Mouse (Mus musculus) forebrain, embryonic 13.5 days (tissue): ENCODE results near the gene Icam1. TPM values are rescaled to one million over a fixed set of nuclear protein-coding genes. Genes with fewer than 3 reads are reported as not detected.
A peak's percentile ranks its signal among the peaks of the same experiment; 100 is the strongest.

Experiments used
- ATAC-seq: fragments of 200-750 bp; cut with Nextera tagmentation; 2 replicates; pipeline ENCODE4 v1.8.0; 2017
- H3K27ac ChIP-seq: fragments of 300-500 bp; sonication (generic); 2 replicates; pipeline ENCODE4 v1.5.1; 2015; ENCODE audit warnings: inconsistent platforms, mild to moderate bottlenecking, moderate library complexity
- H3K27me3 ChIP-seq: fragments of 300-500 bp; sonication (generic); 2 replicates; pipeline ENCODE4 v1.6.1; 2015; ENCODE audit warnings: mild to moderate bottlenecking, inconsistent platforms
- H3K36me3 ChIP-seq: fragments of 300-500 bp; sonication (generic); 2 replicates; pipeline ENCODE4 v1.6.1; 2015; ENCODE audit warnings: mild to moderate bottlenecking, inconsistent platforms; ENCODE audit not compliant: poor library complexity, severe bottlenecking
- H3K4me1 ChIP-seq: fragments of 300-500 bp; sonication (generic); 2 replicates; pipeline ENCODE4 v1.6.1; 2015; ENCODE audit warnings: inconsistent platforms
- H3K4me2 ChIP-seq: fragments of 300-500 bp; sonication (generic); 2 replicates; pipeline ENCODE4 v1.6.1; 2015; ENCODE audit warnings: inconsistent platforms, mild to moderate bottlenecking, moderate library complexity
- H3K4me3 ChIP-seq: fragments of 300-500 bp; sonication (generic); 2 replicates; pipeline ENCODE4 v1.5.1; 2015; ENCODE audit warnings: mild to moderate bottlenecking, inconsistent platforms
- H3K9ac ChIP-seq: fragments of 300-500 bp; sonication (generic); 2 replicates; pipeline ENCODE4 v1.6.1; 2015; ENCODE audit warnings: mild to moderate bottlenecking, inconsistent platforms
- H3K9me3 ChIP-seq: fragments of 300-500 bp; sonication (generic); replicated peaks from 2 replicates; pipeline ENCODE4 v1.6.1; 2016; ENCODE audit warnings: inconsistent platforms
- WGBS: fragments of 180-500 bp; shearing (Covaris S2); methylation state at CpG from one replicate; pipeline ENCODE4 v1.1.7; 2015; 5-methylcytosine and 5-hydroxymethylcytosine counted together
- polyA plus RNA-seq: library from polyadenylated mRNA; unstranded; fragments of >200 nt; fragmentation: Nextera tagmentation; extraction: Ambion mirVana; gene quantifications from 2 replicates; pipeline ENCODE4 v1.2.1, GENCODE M21; 2015

Icam1 gene
- polyA plus RNA-seq, 1 experiment from 2014 or later, result 2.8 TPM

GRCm38 (mm10) chr9:21014691-21015570 is 854 bp upstream of the Icam1 start:
- H3K9ac ChIP-seq, result peak overlapping the region; percentile 49; the same call in 1 of the 2 replicates

GRCm38 (mm10) chr9:21016331-21017176 is 769 bp downstream of the Icam1 start:
- ATAC-seq, result no peak
- H3K9ac ChIP-seq, result no peak overlapping the region
- H3K27me3 ChIP-seq, result peaks cover 74% of the 10 kb centered on the region
- no peak overlapping the region for H3K4me2 ChIP-seq
- no peaks in the 10 kb centered on the region for H3K9me3 ChIP-seq
- no peaks in the 10 kb centered on the region for H3K36me3 ChIP-seq
- peaks cover 10% of the 10 kb centered on the region for H3K4me1 ChIP-seq
- peak overlapping the region; percentile 15 for H3K4me3 ChIP-seq
- no peak overlapping the region for H3K27ac ChIP-seq
- WGBS, result 5% methylated on average over 17 of the region's 17 CpGs

More at GRCm38 (mm10) chr9:21014691-21015570, 854 bp upstream of the Icam1 start:
- no peak for ATAC-seq
- Histone ChIP-seq H3K27me3 (peaks cover 72% of the 10 kb centered on the region), H3K4me1 (peaks cover 10% of the 10 kb centered on the region), H3K9me3 (no peaks in the 10 kb centered on the region), H3K4me2 (peak overlapping the region; percentile 40), H3K36me3 (no peaks in the 10 kb centered on the region), H3K4me3 (peak overlapping the region; percentile 15), H3K27ac (no peak overlapping the region)
- 5% methylated on average over 29 of the region's 29 CpGs for WGBS

- H3K4me2 ChIP-seq, result no peak overlapping the region
- H3K4me1 ChIP-seq, result peaks cover 10% of the 10 kb centered on the region
- ATAC-seq, result no peak
- H3K36me3 ChIP-seq, result no peaks in the 10 kb centered on the region
- no peaks in the 10 kb centered on the region for H3K9me3 ChIP-seq
- no peak overlapping the region for H3K4me3 ChIP-seq
- no peak overlapping the region for H3K27ac ChIP-seq
- H3K27me3 ChIP-seq, result peaks cover 73% of the 10 kb centered on the region
- H3K9ac ChIP-seq, result no peak overlapping the region
- WGBS, result 45% methylated on average over 4 of the region's 4 CpGs
Measured at GRCm38 (mm10) chr9:21017177-21017575, 1.4 kb downstream of the Icam1 start.

- Histone ChIP-seq H3K27ac (no peak overlapping the region), H3K4me1 (peaks cover 10% of the 10 kb centered on the region), H3K9ac (no peak overlapping the region), H3K36me3 (no peaks in the 10 kb centered on the region), H3K9me3 (no peaks in the 10 kb centered on the region), H3K4me2 (no peak overlapping the region), H3K27me3 (peaks cover 62% of the 10 kb centered on the region), H3K4me3 (no peak overlapping the region)
- 77% methylated on average over 2 of the region's 2 CpGs for WGBS
- no peak for ATAC-seq
Measured at GRCm38 (mm10) chr9:21018600-21018999, 2.8 kb downstream of the Icam1 start.

- ATAC-seq, result no peak
- Histone ChIP-seq H3K36me3 (no peaks in the 10 kb centered on the region), H3K9me3 (no peaks in the 10 kb centered on the region), H3K4me2 (no peak overlapping the region), H3K9ac (no peak overlapping the region), H3K27ac (no peak overlapping the region), H3K4me3 (no peak overlapping the region), H3K4me1 (no peaks in the 10 kb centered on the region), H3K27me3 (peaks cover 45% of the 10 kb centered on the region)
- WGBS, result 77% methylated on average over 3 of the region's 3 CpGs
Measured at GRCm38 (mm10) chr9:21021363-21021762, 5.6 kb downstream of the Icam1 start.

GRCm38 (mm10) chr9:21022288-21022687 is 6.5 kb downstream of the Icam1 start:
- H3K4me1 ChIP-seq, result no peaks in the 10 kb centered on the region
- no peak for ATAC-seq
- peaks cover 45% of the 10 kb centered on the region for H3K27me3 ChIP-seq
- no peak overlapping the region for H3K9ac ChIP-seq
- 61% methylated on average over 6 of the region's 6 CpGs for WGBS
- no peak overlapping the region for H3K4me3 ChIP-seq
- no peak overlapping the region for H3K4me2 ChIP-seq
- no peaks in the 10 kb centered on the region for H3K36me3 ChIP-seq
- H3K9me3 ChIP-seq, result no peaks in the 10 kb centered on the region
- H3K27ac ChIP-seq, result no peak overlapping the region

- Histone ChIP-seq H3K4me2 (no peak overlapping the region), H3K36me3 (no peaks in the 10 kb centered on the region), H3K9ac (no peak overlapping the region), H3K27me3 (peaks cover 44% of the 10 kb centered on the region), H3K4me1 (no peaks in the 10 kb centered on the region), H3K4me3 (no peak overlapping the region), H3K9me3 (no peaks in the 10 kb centered on the region), H3K27ac (no peak overlapping the region)
- WGBS, result 84% methylated on average over 1 of the region's 1 CpGs
- no peak for ATAC-seq
Measured at GRCm38 (mm10) chr9:21022726-21023125, 6.9 kb downstream of the Icam1 start.

- no peak for ATAC-seq
- Histone ChIP-seq H3K4me2 (no peak overlapping the region), H3K4me3 (no peak overlapping the region), H3K27ac (no peak overlapping the region), H3K9ac (no peak overlapping the region), H3K9me3 (no peaks in the 10 kb centered on the region), H3K36me3 (no peaks in the 10 kb centered on the region), H3K4me1 (peaks cover 14% of the 10 kb centered on the region), H3K27me3 (peaks cover 55% of the 10 kb centered on the region)
- WGBS, result 76% methylated on average over 19 of the region's 19 CpGs
Measured at GRCm38 (mm10) chr9:21025258-21025810, 9.5 kb downstream of the Icam1 start.

- Histone ChIP-seq H3K36me3 (no peaks in the 10 kb centered on the region), H3K27ac (no peak overlapping the region), H3K4me1 (peaks cover 29% of the 10 kb centered on the region), H3K4me2 (no peak overlapping the region), H3K9me3 (no peaks in the 10 kb centered on the region), H3K4me3 (no peak overlapping the region), H3K27me3 (peaks cover 64% of the 10 kb centered on the region), H3K9ac (no peak overlapping the region)
- ATAC-seq, result no peak
- WGBS, result 82% methylated on average over 12 of the region's 12 CpGs
Measured at GRCm38 (mm10) chr9:21026849-21027248, 11.1 kb downstream of the Icam1 start.

- 56% methylated on average over 8 of the region's 8 CpGs for WGBS
- H3K27ac ChIP-seq, result no peak overlapping the region
- H3K27me3 ChIP-seq, result peaks cover 74% of the 10 kb centered on the region
- peaks cover 38% of the 10 kb centered on the region for H3K4me1 ChIP-seq
- H3K4me3 ChIP-seq, result no peak overlapping the region
- ATAC-seq, result no peak
- H3K36me3 ChIP-seq, result no peaks in the 10 kb centered on the region
- no peak overlapping the region for H3K4me2 ChIP-seq
- no peak overlapping the region for H3K9ac ChIP-seq
- no peaks in the 10 kb centered on the region for H3K9me3 ChIP-seq
Measured at GRCm38 (mm10) chr9:21027774-21028290, 12.0 kb downstream of the Icam1 start.

GRCm38 (mm10) chr9:21028560-21029110 is 12.8 kb downstream of the Icam1 start:
- WGBS, result 69% methylated on average over 6 of the region's 6 CpGs
- H3K9me3 ChIP-seq, result no peaks in the 10 kb centered on the region
- H3K27ac ChIP-seq, result no peak overlapping the region
- peaks cover 82% of the 10 kb centered on the region for H3K27me3 ChIP-seq
- no peaks in the 10 kb centered on the region for H3K36me3 ChIP-seq
- H3K4me3 ChIP-seq, result no peak overlapping the region
- no peak overlapping the region for H3K9ac ChIP-seq
- H3K4me2 ChIP-seq, result no peak overlapping the region
- no peak for ATAC-seq
- H3K4me1 ChIP-seq, result peaks cover 46% of the 10 kb centered on the region
